Mouse (Mus musculus) lung, embryonic 14.5 days (tissue): ENCODE data around the gene B430218F22Rik. TPM values are rescaled to one million over a fixed set of nuclear protein-coding genes. Genes with fewer than 3 reads are reported as not detected.
A peak's percentile ranks its signal among the peaks of the same experiment; 100 is the strongest.
"Not testable (repeated sequence)": the region's sequence is repeated elsewhere in the genome, so short reads cannot be mapped to it uniquely, and the experiment has no call there.

Experiments used
- ATAC-seq: fragments of 200-750 bp; cut with Nextera tagmentation; 2 replicates; pipeline ENCODE4 v1.8.0; 2017; ENCODE audit warnings: mild to moderate bottlenecking, moderate TSS enrichment, moderate library complexity; ENCODE audit not compliant: insufficient read depth
- DNase-seq: peaks from one replicate; pipeline ENCODE4 v3.0.0-alpha.2; 2015
- H3K27ac ChIP-seq: fragments of 300-500 bp; sonication (generic); 2 replicates; pipeline ENCODE4 v1.5.1; 2014; ENCODE audit warnings: low read depth, mild to moderate bottlenecking, moderate library complexity
- H3K27me3 ChIP-seq: fragments of 300-500 bp; sonication (generic); 2 replicates; pipeline ENCODE4 v1.6.1; 2014; ENCODE audit warnings: low read length, control low read depth; ENCODE audit not compliant: insufficient read depth
- H3K36me3 ChIP-seq: fragments of 300-500 bp; sonication (generic); 2 replicates; pipeline ENCODE4 v1.6.1; 2014; ENCODE audit warnings: control low read depth; ENCODE audit not compliant: insufficient read depth
- H3K4me1 ChIP-seq: fragments of 300-500 bp; sonication (generic); 2 replicates; pipeline ENCODE4 v1.6.1; 2014; ENCODE audit warnings: antibody characterized with exemption, control low read depth; ENCODE audit not compliant: insufficient read depth
- H3K4me2 ChIP-seq: fragments of 300-500 bp; sonication (generic); 2 replicates; pipeline ENCODE4 v1.6.1; 2014; ENCODE audit warnings: mild to moderate bottlenecking
- H3K4me3 ChIP-seq: fragments of 300-500 bp; sonication (generic); 2 replicates; pipeline ENCODE4 v1.5.1; 2014; ENCODE audit warnings: low read depth, low read length
- H3K9ac ChIP-seq: fragments of 300-500 bp; sonication (generic); 2 replicates; pipeline ENCODE4 v1.6.1; 2014
- H3K9me3 ChIP-seq: fragments of 300-500 bp; sonication (generic); 2 replicates; pipeline ENCODE4 v1.6.1; 2016; ENCODE audit warnings: low read depth, low read length, control low read depth
- CTCF ChIP-seq: IDR thresholded peaks from 2 replicates; pipeline ENCODE4 v1.5.1; 2016; ENCODE audit warnings: antibody characterized with exemption, low read depth
- WGBS: fragments of 180-500 bp; shearing (Covaris S2); extraction: QIAGEN DNeasy Blood & Tissue Kit; methylation state at CpG from one replicate; pipeline ENCODE4 v1.1.7; 2014; 5-methylcytosine and 5-hydroxymethylcytosine counted together
- polyA plus RNA-seq: library from polyadenylated mRNA; unstranded; fragments of >200 nt; fragmentation: Nextera tagmentation; extraction: Ambion mirVana; gene quantifications from 2 replicates; pipeline ENCODE4 v1.2.1, GENCODE M21; 2014

B430218F22Rik gene
- polyA plus RNA-seq, 1 experiment from 2014 or later, result 0.74 TPM

DNA sequence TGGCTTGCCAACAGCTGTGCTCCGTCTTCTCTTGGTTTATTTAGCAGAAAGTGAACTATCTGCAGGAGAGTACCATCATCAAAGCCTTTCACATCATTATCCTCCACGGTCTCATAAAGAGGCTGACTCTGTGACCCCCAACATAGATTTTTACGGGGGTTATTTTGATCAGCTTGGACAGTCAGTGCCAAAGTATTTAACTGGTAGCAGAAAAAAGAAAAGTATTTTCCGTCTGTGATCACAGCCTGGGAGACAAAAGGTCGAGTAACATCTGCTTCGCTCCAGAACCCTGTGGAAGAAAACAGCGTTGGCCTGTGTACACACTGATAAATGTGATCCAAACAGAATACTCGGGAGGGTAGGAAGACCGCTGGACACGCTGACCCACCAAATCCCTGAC lies 6.0 kb upstream of the B430218F22Rik start:
- ATAC-seq (peak; percentile 88), DNase-seq (peak; percentile 83)
- no peak overlapping the region for H3K9ac ChIP-seq
- H3K4me2 ChIP-seq, result no peak overlapping the region
- 34% methylated on average over 10 of the region's 10 CpGs for WGBS
- no peaks in the 10 kb centered on the region for H3K9me3 ChIP-seq
- H3K27ac ChIP-seq, result peak overlapping the region; percentile 19; the same call in 1 of the 2 replicates
- H3K36me3 ChIP-seq, result peaks cover 56% of the 10 kb centered on the region
- no peaks in the 10 kb centered on the region for H3K4me1 ChIP-seq
- no peak overlapping the region for H3K4me3 ChIP-seq
- H3K27me3 ChIP-seq, result no peaks in the 10 kb centered on the region
- TF ChIP-seq CTCF, result no peak

DNA sequence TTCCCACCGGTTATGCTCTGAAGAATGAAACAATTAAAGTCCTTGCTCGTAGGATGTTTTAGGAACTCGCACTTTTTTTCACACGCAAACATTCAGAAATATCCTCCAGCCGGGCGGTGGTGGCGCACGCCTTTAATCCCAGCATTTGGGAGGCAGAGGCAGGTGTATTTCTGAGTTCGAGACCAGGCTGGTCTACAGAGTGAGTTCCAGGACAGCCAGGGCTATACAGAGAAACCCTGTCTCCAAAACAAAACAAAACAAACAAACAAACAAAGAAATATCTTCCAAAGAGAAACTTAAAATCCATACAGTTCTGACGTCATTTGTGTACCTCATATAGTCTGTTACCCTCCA lies 995 bp downstream of the B430218F22Rik start:
- H3K27ac ChIP-seq, H3K4me1 ChIP-seq, H3K9ac ChIP-seq, H3K27me3 ChIP-seq, H3K9me3 ChIP-seq, DNase-seq: not testable (repeated sequence)
- WGBS, result 8% methylated on average over 10 of the region's 10 CpGs
- H3K4me3 ChIP-seq, result peak overlapping the region; percentile 90
- ATAC-seq, result peak; percentile 68
- peak overlapping the region; percentile 62 for H3K4me2 ChIP-seq
- peaks cover 26% of the 10 kb centered on the region for H3K36me3 ChIP-seq

DNA sequence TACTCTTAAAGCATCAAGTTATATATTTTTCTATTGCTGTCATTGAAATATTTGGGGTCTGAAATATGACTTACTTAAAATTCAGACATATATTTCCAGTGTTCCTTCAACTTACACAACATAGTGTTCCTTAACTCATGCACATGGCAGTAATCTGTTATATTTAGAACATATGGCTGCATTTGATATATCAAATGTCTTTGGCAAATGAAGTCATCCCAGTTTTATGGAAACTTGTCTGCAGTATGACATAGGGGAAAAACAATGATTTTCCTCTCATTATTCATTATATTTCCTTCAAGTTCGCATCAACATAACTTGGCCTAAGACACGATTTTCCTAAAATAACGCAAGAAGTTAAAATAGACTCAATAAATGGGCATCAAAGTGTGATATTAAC lies 9.4 kb downstream of the B430218F22Rik start:
- H3K9ac ChIP-seq, result no peak overlapping the region
- no peak for TF ChIP-seq CTCF
- no peak overlapping the region for H3K27ac ChIP-seq
- no peak for DNase-seq
- H3K4me2 ChIP-seq, result no peak overlapping the region
- H3K4me1 ChIP-seq, result no peaks in the 10 kb centered on the region
- H3K36me3 ChIP-seq, result no peaks in the 10 kb centered on the region
- ATAC-seq, result no peak
- WGBS, result 77% methylated on average over 3 of the region's 3 CpGs
- no peaks in the 10 kb centered on the region for H3K9me3 ChIP-seq
- H3K4me3 ChIP-seq, result no peak overlapping the region
- H3K27me3 ChIP-seq, result no peaks in the 10 kb centered on the region

DNA sequence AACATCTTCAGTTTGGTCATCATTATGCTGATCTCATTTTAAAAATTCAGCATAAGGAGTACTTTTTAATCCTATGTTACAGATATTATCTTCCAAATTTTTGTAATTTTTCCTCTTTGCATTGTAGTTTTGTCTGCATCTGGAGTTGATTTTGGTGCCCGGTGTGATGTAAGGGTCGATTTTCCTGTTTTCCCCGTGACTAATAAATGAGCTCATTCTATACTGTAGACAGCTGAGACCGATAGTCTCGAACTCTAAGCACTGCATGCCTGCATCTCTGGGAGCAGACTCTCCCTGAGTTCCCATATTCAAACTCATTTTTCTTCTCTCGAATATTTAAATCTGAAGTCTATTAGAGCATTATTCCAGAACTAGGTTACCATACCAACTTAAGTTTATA lies 13.9 kb downstream of the B430218F22Rik start:
- Histone ChIP-seq H3K9ac (no peak overlapping the region), H3K27ac (no peak overlapping the region), H3K36me3 (no peaks in the 10 kb centered on the region), H3K4me2 (no peak overlapping the region), H3K27me3 (no peaks in the 10 kb centered on the region), H3K4me1 (no peaks in the 10 kb centered on the region), H3K4me3 (no peak overlapping the region), H3K9me3 (no peaks in the 10 kb centered on the region)
- WGBS, result 68% methylated on average over 6 of the region's 6 CpGs
- DNase-seq (no peak), ATAC-seq (no peak)
- no peak for TF ChIP-seq CTCF

DNA sequence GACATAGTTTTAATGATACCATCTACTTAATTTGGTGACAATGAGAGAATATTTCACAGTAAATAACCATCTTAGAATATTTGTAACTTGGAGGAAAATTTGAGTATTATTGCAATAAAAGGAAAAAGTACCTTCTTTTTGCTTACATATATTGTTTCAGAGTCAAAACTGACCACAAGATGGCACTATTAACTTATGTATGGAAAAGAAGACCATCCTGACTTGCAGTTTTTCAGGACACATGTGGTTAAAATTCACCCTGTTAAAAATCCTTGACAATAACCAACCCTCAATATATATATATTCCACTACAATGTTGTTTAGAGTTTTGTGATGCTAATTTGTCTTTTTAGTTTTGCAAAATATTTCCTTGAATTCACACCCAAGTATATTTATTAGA lies 17.1 kb downstream of the B430218F22Rik start:
- no peak overlapping the region for H3K4me3 ChIP-seq
- peak; percentile 95 for DNase-seq
- H3K27ac ChIP-seq, result no peak overlapping the region

DNA sequence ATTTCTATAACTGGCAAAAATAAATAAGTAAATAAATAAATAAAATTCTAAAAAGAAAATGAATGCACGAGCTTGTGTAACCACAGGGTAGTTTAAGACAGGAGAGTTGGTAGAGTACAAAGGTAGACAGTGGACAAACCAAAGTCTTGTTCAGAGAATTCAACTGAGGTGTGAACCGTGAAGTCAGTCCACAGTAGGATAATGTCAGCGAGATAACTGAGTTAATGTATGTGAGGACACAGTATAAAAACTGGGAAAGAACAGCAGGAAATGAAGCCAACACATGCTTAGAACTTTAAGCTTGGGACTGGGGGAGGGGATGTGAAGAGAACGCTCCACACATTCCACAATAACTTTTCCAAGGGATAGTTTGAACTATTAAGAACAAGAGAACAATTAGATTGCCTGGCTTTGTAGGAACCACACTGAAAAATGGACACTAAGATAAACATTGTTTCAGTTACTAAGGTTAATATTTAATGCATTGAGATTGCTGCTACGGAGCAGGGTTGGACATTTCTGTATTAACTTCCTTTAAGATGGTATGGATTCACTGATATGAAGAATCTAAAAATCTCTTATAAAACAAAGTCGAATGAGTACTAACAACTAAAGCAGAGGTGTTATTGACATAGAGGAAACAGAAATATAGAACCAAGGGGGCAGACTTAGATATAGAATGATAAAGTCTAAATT lies 25.0 kb downstream of the B430218F22Rik start:
- no peaks in the 10 kb centered on the region for H3K36me3 ChIP-seq
- no peak; the same call in 1 of the 2 replicates for ATAC-seq
- no peak overlapping the region for H3K9ac ChIP-seq
- no peak overlapping the region for H3K27ac ChIP-seq
- H3K4me2 ChIP-seq, result no peak overlapping the region
- no peaks in the 10 kb centered on the region for H3K27me3 ChIP-seq
- no peak overlapping the region for H3K4me3 ChIP-seq
- TF ChIP-seq CTCF, result no peak
- no peak for DNase-seq
- 53% methylated on average over 6 of the region's 6 CpGs for WGBS
- H3K4me1 ChIP-seq, result no peaks in the 10 kb centered on the region
- H3K9me3 ChIP-seq, result no peaks in the 10 kb centered on the region

More for the DNA sequence above, 17.1 kb downstream of the B430218F22Rik start:
- no peaks in the 10 kb centered on the region for H3K9me3 ChIP-seq
- H3K27me3 ChIP-seq, result no peaks in the 10 kb centered on the region
- no peaks in the 10 kb centered on the region for H3K4me1 ChIP-seq
- TF ChIP-seq CTCF, result peak; percentile 66
- H3K9ac ChIP-seq, result no peak overlapping the region
- H3K4me2 ChIP-seq, result no peak overlapping the region
- no peak for ATAC-seq
- H3K36me3 ChIP-seq, result no peaks in the 10 kb centered on the region

DNA sequence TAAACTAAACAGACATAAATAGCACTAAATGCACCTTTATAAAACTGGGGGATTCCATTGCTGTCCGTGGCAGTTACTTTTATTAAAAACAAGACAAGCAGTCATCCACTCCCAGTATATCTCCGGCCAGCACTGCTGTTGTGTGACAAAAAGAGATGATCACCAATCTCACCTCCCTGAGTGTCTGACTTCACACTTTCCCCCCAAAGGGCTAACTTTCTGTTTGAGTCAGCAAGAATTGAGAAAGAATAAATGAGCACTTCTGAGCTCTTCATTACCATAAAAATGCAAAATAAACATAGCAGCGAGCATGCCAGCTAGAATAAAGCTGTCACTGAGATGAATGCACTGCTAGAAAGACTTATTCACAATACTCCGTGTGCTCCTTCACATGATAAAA lies 31.7 kb downstream of the B430218F22Rik start:
- Histone ChIP-seq H3K4me2 (no peak overlapping the region), H3K27me3 (no peaks in the 10 kb centered on the region), H3K4me3 (no peak overlapping the region), H3K4me1 (no peaks in the 10 kb centered on the region), H3K9ac (no peak overlapping the region), H3K9me3 (no peaks in the 10 kb centered on the region), H3K27ac (no peak overlapping the region), H3K36me3 (no peaks in the 10 kb centered on the region)
- TF ChIP-seq CTCF, result no peak
- DNase-seq, result peak; percentile 41
- no peak for ATAC-seq
- WGBS, result 37% methylated on average over 4 of the region's 4 CpGs
